Mouse (Mus musculus) thymus, adult 2 months (tissue): Measurements from ENCODE around the gene Mt4.

Experiments
- CTCF ChIP-seq: fragments of 200-500 bp; IDR thresholded peaks from 2 replicates; pipeline ENCODE4 v1.5.1; 2012; ENCODE audit warnings: mild to moderate bottlenecking, control low read depth, low read length, moderate library complexity, borderline replicate concordance; ENCODE audit not compliant: control insufficient read depth, poor library complexity, insufficient read depth; ENCODE audit errors: extremely low read depth
- POLR2A ChIP-seq: fragments of 200-500 bp; IDR thresholded peaks from 2 replicates; pipeline ENCODE4 v1.6.1; 2012; ENCODE audit warnings: mild to moderate bottlenecking, low read length, control low read depth, moderate library complexity; ENCODE audit not compliant: control insufficient read depth, poor library complexity, insufficient read depth; ENCODE audit errors: extremely low read depth

- TF ChIP-seq CTCF (no peak), POLR2A (no peak)
Observed at GRCm38 (mm10) chr8:94087964-94088363, 49.0 kb upstream of the Mt4 start.
